Mouse (Mus musculus) erythroblast, embryonic 14.5 days (primary cell): ENCODE results near the gene Pcdh19.

Source experiments
- GATA1 ChIP-seq: IDR thresholded peaks from 2 replicates; pipeline ENCODE4 v1.6.1; 2012; ENCODE audit warnings: low read length, inconsistent platforms, mixed read lengths
- TAL1 ChIP-seq: IDR thresholded peaks from 3 replicates; pipeline ENCODE4 v1.6.1; 2012; ENCODE audit warnings: low read length, inconsistent platforms, mixed read lengths

GRCm38 (mm10) chrX:133690822-133691221 lies 2.0 kb upstream of the Pcdh19 start:
- TF ChIP-seq TAL1 (no peak), GATA1 (no peak)
